Mouse (Mus musculus) testis, adult 2 months (tissue): ENCODE measurements around the gene Gtf2ird1.

Source experiments
- CTCF ChIP-seq: fragments of 200-500 bp; IDR thresholded peaks from 2 replicates; pipeline ENCODE4 v1.5.1; 2012; ENCODE audit warnings: low read depth, mild to moderate bottlenecking, inconsistent platforms, low read length, moderate library complexity; ENCODE audit not compliant: control insufficient read depth, insufficient read depth, insufficient replicate concordance
- POLR2A ChIP-seq: fragments of 200-500 bp; IDR thresholded peaks from 2 replicates; pipeline ENCODE4 v1.6.1; 2012; ENCODE audit warnings: low read depth, mild to moderate bottlenecking, inconsistent platforms, low read length, moderate library complexity; ENCODE audit not compliant: control insufficient read depth

- TF ChIP-seq CTCF: no peak
- no peak for TF ChIP-seq POLR2A
Observed at GRCm38 (mm10) chr5:134423930-134424329, 32.6 kb downstream of the Gtf2ird1 start.
